Mouse (Mus musculus) R1 (cell line): ENCODE results near the gene Mthfr.
A peak's percentile ranks its signal among the peaks of the same experiment; 100 is the strongest.
"Not testable (repeated sequence)": the region's sequence is repeated elsewhere in the genome, so short reads cannot be mapped to it uniquely, and the experiment has no call there.

Experiments
- DNase-seq: peaks from one replicate; pipeline ENCODE4 v3.0.0-alpha.2; 2018; ENCODE audit warnings: low read depth, low spot score

Gene Mthfr

DNA sequence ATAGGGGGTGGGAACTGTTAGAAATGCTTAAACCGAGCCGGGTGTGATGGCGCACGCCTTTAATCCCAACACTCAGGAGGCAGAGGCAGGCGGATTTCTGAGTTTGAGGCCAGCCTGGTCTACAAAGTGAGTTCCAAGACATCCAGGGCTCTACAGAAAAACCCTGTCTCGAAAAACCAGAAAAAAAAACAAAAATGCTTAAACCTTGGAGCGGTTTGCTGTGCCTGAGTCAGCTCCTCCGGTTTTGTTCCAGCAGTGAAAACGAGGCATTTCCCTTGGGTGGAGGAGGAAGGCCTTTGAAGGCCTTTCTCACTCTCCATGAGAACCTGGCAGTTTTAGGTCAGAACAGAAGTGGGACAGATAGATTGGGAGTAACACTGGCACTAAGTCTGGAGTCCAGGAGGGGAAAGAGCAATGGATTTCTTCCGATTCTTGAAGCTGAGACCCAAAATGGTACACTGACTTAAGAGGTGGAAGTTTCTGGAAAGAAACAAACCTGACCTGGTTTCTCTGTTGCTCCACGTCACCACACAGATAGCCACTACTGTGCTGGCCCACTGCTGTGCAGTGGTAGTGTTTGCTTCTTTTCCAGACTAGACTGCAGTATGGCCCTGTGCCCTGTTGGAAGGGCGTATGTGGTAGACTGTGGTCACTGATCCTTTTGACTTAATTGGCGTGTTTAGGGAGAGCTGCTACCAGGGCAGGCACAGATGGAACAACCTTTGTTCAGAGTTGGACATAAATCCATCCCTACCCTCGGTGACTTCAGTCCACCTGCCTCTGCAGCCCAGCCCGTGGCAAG is 1.4 kb downstream of the Mthfr start:
- no peak for DNase-seq

GRCm38 (mm10) chr4:148040933-148041610 is 2.2 kb downstream of the Mthfr start:
- peak; percentile 97 for DNase-seq

DNA sequence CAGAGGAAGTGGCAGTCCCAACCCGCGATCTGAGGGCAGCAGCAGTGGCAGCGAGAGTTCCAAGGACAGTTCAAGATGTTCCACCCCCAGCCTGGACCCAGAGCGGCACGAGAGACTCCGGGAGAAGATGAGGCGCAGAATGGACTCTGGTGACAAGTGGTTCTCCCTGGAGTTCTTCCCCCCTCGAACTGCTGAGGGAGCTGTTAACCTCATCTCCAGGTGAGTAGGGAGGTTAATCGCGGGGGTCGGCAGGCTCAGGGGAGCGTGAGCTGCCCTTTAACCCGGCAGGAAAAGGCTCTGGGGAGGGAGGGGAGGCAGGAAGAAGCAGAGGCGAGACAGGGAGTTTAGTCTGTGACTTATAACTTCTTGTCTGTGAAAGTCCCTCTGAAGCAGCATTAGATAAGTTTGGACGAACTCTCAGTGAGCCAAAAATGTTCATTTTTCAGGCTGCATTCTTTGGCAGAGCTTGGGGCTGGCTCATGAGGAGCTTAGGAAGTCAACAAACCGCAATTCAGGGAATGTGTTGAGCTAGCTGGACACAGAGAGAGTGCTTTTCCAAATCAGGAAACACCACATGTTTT is 2.8 kb downstream of the Mthfr start:
- no peak for DNase-seq

- DNase-seq, result not testable (repeated sequence)
These were observed 4.5 kb downstream of the Mthfr start for GRCm38 (mm10) chr4:148043327-148043726.

DNA sequence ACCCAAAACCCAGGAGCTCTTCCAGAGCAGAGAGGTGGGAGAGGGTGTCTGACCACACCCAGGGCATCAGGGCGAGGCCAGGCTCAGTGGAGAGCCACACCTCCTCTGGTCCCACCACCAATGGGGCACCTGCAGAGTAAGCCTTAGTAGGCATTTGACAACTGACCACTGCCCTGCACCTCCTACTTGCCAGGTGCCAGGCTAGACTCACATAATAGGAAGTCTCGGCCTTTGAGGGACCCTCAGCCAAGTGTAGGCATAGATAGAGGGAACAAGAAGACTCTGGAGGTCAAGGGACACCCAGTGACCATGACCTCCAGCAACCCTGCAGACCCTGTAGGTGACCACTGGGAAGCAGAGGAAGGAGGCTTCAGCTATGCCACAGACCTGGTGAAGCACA is 5.2 kb downstream of the Mthfr start:
- no peak for DNase-seq

- DNase-seq, result no peak
These were observed 7.7 kb downstream of the Mthfr start for GRCm38 (mm10) chr4:148046450-148047031.

DNA sequence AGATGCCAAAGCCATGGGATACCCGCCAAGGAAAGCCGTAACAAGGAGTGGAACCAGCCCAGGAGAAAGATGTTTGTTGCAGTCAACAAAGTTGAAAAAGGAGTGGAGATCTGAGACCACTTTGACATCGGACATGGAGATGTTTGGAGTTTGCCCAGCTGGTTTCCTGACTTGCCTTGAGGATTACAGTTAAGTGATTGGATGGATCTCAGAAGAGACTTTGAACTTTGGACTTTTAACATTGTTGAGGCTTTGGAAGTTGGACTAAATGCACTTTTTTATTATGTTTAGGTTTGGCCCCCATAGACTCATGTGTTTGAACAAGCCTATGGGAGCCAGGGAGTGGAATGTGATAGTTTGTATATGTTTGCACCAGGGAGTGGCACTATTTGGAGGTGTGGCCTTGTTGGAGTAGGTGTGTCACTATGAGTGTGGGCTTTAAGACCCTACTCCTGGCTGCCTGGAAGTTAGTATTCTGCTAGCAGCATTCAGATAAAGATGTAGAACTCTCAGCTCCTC is 11.6 kb downstream of the Mthfr start:
- DNase-seq, result not testable (repeated sequence)

- peak; percentile 70 for DNase-seq
These were observed 12.3 kb downstream of the Mthfr start for GRCm38 (mm10) chr4:148051046-148051776.

DNA sequence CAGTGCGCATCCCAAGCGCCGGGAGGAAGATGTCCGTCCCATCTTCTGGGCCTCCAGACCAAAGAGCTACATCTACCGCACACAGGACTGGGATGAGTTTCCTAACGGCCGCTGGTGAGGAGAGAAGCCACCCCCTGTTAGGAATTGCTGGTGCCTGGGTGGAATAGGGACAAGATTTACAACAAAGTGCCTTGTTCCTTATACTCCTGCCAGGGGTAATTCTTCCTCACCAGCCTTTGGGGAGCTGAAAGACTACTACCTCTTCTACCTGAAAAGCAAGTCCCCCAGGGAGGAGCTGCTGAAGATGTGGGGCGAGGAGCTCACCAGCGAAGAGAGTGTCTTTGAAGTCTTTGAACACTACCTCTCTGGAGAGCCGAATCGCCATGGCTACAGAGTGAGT is 13.0 kb downstream of the Mthfr start:
- DNase-seq, result no peak

GRCm38 (mm10) chr4:148052976-148053375 is 14.1 kb downstream of the Mthfr start:
- no peak for DNase-seq

- no peak for DNase-seq
These were observed 14.6 kb downstream of the Mthfr start for GRCm38 (mm10) chr4:148053417-148053920.

DNA sequence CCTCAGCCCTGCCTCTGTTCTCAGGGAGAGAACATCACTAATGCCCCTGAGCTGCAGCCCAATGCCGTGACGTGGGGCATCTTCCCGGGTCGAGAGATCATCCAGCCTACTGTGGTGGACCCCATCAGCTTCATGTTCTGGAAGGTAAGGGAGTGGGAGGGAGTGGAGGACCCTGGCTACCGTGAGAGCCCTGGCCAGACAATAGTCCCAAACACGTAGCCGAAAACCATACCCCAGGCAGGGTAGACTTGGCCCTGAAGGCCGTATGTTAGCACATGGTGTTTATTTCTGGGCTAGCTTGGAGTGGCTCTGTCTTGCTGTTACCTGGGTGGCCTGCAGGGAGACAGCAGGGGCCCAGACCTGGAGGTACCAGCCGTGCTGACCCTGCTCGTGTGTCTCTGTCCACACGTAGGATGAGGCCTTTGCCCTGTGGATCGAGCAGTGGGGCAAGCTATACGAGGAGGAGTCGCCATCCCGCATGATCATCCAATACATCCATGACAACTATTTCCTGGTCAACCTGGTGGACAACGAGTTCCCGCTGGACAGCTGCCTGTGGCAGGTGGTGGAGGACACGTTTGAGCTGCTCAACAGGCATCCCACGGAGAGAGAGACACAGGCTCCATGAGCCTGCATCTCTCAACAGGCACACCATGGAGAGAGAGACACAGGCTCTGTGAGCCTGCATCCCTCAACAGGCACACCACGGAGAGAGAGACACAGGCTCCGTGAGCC is 16.3 kb downstream of the Mthfr start:
- no peak for DNase-seq

DNA sequence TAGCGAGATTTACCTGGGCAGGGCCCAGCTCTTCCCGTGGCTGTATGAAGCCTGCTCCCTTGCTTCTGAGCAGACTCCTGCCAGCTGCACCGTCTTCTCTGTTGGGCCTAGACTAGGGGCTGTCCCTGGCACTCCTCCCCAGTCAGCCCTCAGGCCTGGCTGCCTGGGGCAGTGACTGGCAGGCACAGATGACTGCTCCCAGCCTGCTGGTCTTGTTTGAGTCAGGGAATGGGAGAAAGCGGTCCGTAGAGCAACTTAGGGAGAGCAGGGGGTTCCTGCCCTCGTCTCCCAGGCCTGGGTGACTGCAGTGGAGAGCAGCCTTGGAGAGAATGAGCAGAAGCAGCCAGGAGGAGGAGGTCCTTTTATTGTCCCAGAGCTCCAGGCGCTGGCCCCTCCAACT is 17.4 kb downstream of the Mthfr start:
- DNase-seq, result no peak

- no peak for DNase-seq
These were observed 17.9 kb downstream of the Mthfr start for GRCm38 (mm10) chr4:148056801-148057200.

DNA sequence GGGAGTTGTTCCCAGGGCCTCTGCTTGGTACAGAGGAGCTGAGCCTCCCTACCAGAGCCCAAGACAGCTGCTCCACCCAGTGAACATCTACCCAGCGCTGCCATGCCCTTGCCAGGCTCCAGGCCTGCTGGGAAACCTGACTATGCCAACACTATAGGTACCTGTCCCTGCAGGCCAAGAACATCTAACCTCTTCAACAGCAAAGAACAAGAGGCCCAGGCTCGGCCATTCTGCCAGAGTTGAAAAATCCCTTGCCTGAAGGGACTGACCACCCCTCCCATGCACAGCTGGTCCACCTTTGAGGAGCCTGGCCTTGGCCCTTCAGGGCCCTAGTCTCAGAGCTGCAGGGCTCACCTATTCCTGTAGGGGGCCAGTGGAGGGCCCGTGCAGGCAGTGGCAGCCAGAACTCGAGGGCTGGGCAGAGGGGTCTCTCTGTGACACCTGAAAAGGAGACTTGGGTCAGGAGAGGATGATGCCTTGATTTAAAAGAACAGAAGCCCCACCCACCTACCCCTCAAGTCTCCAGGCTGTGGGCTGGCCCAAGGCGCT is 18.9 kb downstream of the Mthfr start:
- DNase-seq, result no peak

GRCm38 (mm10) chr4:148058218-148058819 is 19.4 kb downstream of the Mthfr start:
- DNase-seq, result no peak

DNA sequence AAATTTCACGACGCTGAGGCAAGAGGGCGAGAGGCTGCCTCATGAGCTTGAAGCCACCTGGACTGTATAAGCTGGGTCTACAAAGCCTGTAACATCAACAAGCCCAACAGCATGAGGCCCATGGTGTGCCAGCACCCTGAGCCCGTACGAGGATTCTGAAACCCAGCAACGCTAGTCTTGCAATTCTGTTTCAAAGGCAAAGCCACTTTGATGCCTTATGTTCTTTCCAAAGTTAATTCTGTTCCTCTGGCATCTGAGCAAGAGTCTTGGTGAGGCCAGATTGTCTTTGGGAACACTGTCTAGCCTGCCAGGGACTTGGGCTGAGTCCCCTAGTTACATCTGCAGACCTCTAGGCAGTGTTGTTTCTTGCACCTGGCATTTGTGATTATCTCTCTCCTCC is 20.1 kb downstream of the Mthfr start:
- no peak for DNase-seq

DNA sequence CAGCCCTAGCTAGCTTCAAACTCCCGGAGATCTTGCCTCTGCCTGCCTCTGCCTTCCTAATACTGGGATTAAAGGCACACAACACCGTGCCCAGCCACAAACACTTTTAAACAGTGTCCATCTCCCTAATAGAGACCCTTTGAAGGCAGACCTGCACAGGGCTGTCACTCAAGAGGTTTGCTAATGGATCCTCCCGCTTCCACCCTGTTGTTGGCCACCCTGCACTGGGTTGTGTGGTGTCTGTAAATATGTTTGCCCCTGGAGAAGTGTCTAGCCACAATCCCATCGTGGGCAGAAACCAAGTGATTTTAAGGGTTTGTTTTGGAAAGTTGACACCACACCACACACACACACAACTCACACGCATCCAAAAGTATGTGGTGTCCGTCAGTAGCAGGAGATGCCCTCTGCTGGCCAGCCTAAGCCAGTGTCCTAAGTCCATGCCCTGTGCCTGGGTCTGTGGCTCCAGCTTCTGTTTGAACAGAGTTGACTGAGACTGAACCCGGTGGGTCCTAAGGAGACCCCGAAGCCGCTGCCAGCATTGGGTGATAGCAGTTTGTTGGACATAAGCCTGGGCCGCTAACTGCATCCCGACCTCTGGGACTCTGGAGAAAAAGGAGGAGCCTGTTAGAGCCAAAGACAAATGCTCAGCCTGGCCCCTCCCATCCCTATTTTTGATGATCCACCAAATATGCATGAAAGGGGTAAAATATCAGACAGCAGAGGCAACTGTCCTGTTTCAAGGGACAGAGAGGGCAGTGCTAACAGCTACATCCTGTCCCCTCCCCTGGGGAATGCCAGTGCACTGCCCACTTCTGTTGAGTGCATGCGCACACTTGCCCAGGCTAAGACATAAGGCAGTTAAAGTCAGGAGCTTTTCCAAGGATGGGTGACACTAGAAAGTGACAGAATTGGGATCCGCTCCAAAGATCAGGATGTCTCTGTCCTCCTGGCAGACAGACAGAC is 21.5 kb downstream of the Mthfr start:
- DNase-seq, result peak; percentile 49

- no peak for DNase-seq
These were observed 22.2 kb downstream of the Mthfr start for GRCm38 (mm10) chr4:148061086-148061480.
